In genomic region chr16:76129982-76130381, GRCm38 (mm10) we compare ENCODE assay signal across 8 mouse cellular contexts.
DNase-seq lines count a peak whose midpoint lies in the region; ATAC-seq and TF ChIP-seq lines count a peak whose summit lies in the region.
"Had no signal": no experiment of that assay in that cellular context is flagged by ENCODE, and none has a peak within 500 bp of the region (broad histone marks: within the 10 kb centered on the region; RNA-seq: fewer than 3 reads in every experiment).

No protein-coding gene starts in this region.

- TF ChIP-seq CTCF in Patski (IDR thresholded peaks at IDR 0.05): peak; percentile 56
- peak; percentile 69 for TF ChIP-seq CTCF in lung, postnatal 0 days (IDR thresholded peaks at IDR 0.05)

- no peaks in the 10 kb centered on the region for H3K4me1 ChIP-seq in liver, embryonic 11.5 days (replicated peaks; ENCODE audit: control insufficient read depth, insufficient read depth, low read length)
- H3K4me1 ChIP-seq in lung, postnatal 0 days (ENCODE audit: insufficient read depth, low read depth, low read length): no peaks in the 10 kb centered on the region
- H3K4me1 ChIP-seq: heart, embryonic 13.5 days had no signal

- H3K9me3 ChIP-seq in liver, embryonic 11.5 days (ENCODE audit: control insufficient read depth, low read length): no peaks in the 10 kb centered on the region
- H3K9me3 ChIP-seq in lung, postnatal 0 days (ENCODE audit: low read length): no peaks in the 10 kb centered on the region
- H3K9me3 ChIP-seq: heart, embryonic 13.5 days had no signal

- no peaks in the 10 kb centered on the region for H3K27me3 ChIP-seq in liver, embryonic 11.5 days (replicated peaks; ENCODE audit: control insufficient read depth, insufficient read depth, low read length)
- peaks cover 4% of the 10 kb centered on the region for H3K27me3 ChIP-seq in Patski
- no peaks in the 10 kb centered on the region for H3K27me3 ChIP-seq in lung, postnatal 0 days (replicated peaks; ENCODE audit: insufficient read depth, low read length)
- H3K27me3 ChIP-seq: heart, embryonic 13.5 days had no signal

- no peak for TF ChIP-seq EP300 in lung, postnatal 0 days (IDR thresholded peaks at IDR 0.05)

- CTCF ChIA-PET in Patski (lab: Charles Lee): interaction anchor here (0.6 to 1.5 kb wide), 2 partner anchors 433 to 549 kb away, joined by 3 to 5 read pairs; no protein-coding TSS in a partner anchor

- ATAC-seq in liver, embryonic 11.5 days (replicated peaks; ENCODE audit: low FRiP score): no peak
- no peak for ATAC-seq in Patski
- no peak for ATAC-seq in lung, postnatal 0 days

- in situ Hi-C loops in Patski (cut with MboI; ENCODE audit: low pct_unique_long_range_greater_than_20kb): loop anchor here (10.0 kb wide), 1 partner anchor 355 kb away; no protein-coding TSS in a partner anchor

- POLR2A ChIA-PET in Patski (lab: Charles Lee): no interaction called here

- WGBS in liver, embryonic 11.5 days: 85% methylated on average over 2 of the region's 2 CpGs
- 92% methylated on average over 2 of the region's 2 CpGs for WGBS in lung, postnatal 0 days

- H3K4me3 ChIP-seq in liver, embryonic 11.5 days (ENCODE audit: low read depth, low read length): no peak overlapping the region
- no peak overlapping the region for H3K4me3 ChIP-seq in lung, postnatal 0 days (ENCODE audit: low read depth, low read length)
- H3K4me3 ChIP-seq: heart, embryonic 13.5 days had no signal

- no peak overlapping the region for H3K4me2 ChIP-seq in liver, embryonic 11.5 days
- H3K4me2 ChIP-seq in lung, postnatal 0 days (replicated peaks; ENCODE audit: low read depth, low read length): no peak overlapping the region
- H3K4me2 ChIP-seq: heart, embryonic 13.5 days had no signal

- H3K27ac ChIP-seq in liver, embryonic 11.5 days (ENCODE audit: low read depth, low read length): no peak overlapping the region
- H3K27ac ChIP-seq in lung, postnatal 0 days (ENCODE audit: low read length): no peak overlapping the region
- H3K27ac ChIP-seq: heart, embryonic 13.5 days had no signal

- peak; percentile 53 for DNase-seq in liver
- DNase-seq in liver, embryonic 11.5 days (ENCODE audit: low spot score): no peak
- no peak for DNase-seq in Patski (ENCODE audit: low read depth, low spot score)
- DNase-seq in embryo, embryonic 11 days: peak; percentile 46
- DNase-seq in lung, postnatal 0 days (ENCODE audit: low spot score): peak; percentile 43
- peak; percentile 83 for DNase-seq in thymus, postnatal 4 days
- DNase-seq in cerebellum, adult 8-10 months: no peak

- H3K9ac ChIP-seq in liver, embryonic 11.5 days (ENCODE audit: low read depth, low read length): no peak overlapping the region
- no peak overlapping the region for H3K9ac ChIP-seq in lung, postnatal 0 days (replicated peaks; ENCODE audit: low read depth)
- H3K9ac ChIP-seq: heart, embryonic 13.5 days had no signal

- H3K36me3 ChIP-seq in liver, embryonic 11.5 days (ENCODE audit: control insufficient read depth, insufficient read depth, low read length): no peaks in the 10 kb centered on the region
- no peaks in the 10 kb centered on the region for H3K36me3 ChIP-seq in lung, postnatal 0 days (ENCODE audit: insufficient read depth, low read length)
- H3K36me3 ChIP-seq: heart, embryonic 13.5 days had no signal

Comparison
In these comparisons a context has a peak if more than half of its experiments do, and no peak if none do; other contexts are left out.
1. DNase-seq: peak in liver (single experiment), embryo, embryonic 11 days (single experiment), lung, postnatal 0 days (single experiment) and thymus, postnatal 4 days (single experiment); none in liver, embryonic 11.5 days (single experiment), Patski (single experiment) and cerebellum, adult 8-10 months (single experiment).